Mouse (Mus musculus) midbrain, embryonic 12.5 days (tissue): ENCODE data around the gene Fv1. TPM values are rescaled to one million over a fixed set of nuclear protein-coding genes. Genes with fewer than 3 reads are reported as not detected.
A peak's percentile ranks its signal among the peaks of the same experiment; 100 is the strongest.

ENCODE experiments used
- ATAC-seq: fragments of 200-750 bp; cut with Nextera tagmentation; 2 replicates; pipeline ENCODE4 v1.8.0; 2017; ENCODE audit warnings: low read depth, moderate TSS enrichment, moderate library complexity; ENCODE audit not compliant: low FRiP score
- H3K27ac ChIP-seq: fragments of 300-500 bp; sonication (generic); replicated peaks from 2 replicates; pipeline ENCODE4 v1.5.1; 2016; ENCODE audit warnings: mild to moderate bottlenecking
- H3K27me3 ChIP-seq: fragments of 300-500 bp; sonication (generic); 2 replicates; pipeline ENCODE4 v1.6.1; 2016; ENCODE audit warnings: mild to moderate bottlenecking
- H3K36me3 ChIP-seq: fragments of 300-500 bp; sonication (generic); 2 replicates; pipeline ENCODE4 v1.6.1; 2016
- H3K4me1 ChIP-seq: fragments of 300-500 bp; sonication (generic); 2 replicates; pipeline ENCODE4 v1.6.1; 2016
- H3K4me2 ChIP-seq: fragments of 300-500 bp; sonication (generic); replicated peaks from 2 replicates; pipeline ENCODE4 v1.6.1; 2016; ENCODE audit warnings: mild to moderate bottlenecking, moderate library complexity
- H3K4me3 ChIP-seq: fragments of 300-500 bp; sonication (generic); 2 replicates; pipeline ENCODE4 v1.5.1; 2016; ENCODE audit warnings: mild to moderate bottlenecking
- H3K9ac ChIP-seq: fragments of 300-500 bp; sonication (generic); replicated peaks from 2 replicates; pipeline ENCODE4 v1.6.1; 2016; ENCODE audit warnings: mild to moderate bottlenecking, moderate library complexity
- H3K9me3 ChIP-seq: fragments of 300-500 bp; sonication (generic); 2 replicates; pipeline ENCODE4 v1.6.1; 2016; ENCODE audit warnings: mild to moderate bottlenecking
- WGBS: fragments of 180-500 bp; shearing (Covaris S2); methylation state at CpG from one replicate; pipeline ENCODE4 v1.1.7; 2016; 5-methylcytosine and 5-hydroxymethylcytosine counted together
- polyA plus RNA-seq: library from polyadenylated mRNA; unstranded; fragments of >200 nt; fragmentation: Nextera tagmentation; extraction: Ambion mirVana; gene quantifications from 2 replicates; pipeline ENCODE4 v1.2.1, GENCODE M21; 2016

Fv1 gene
- polyA plus RNA-seq, 1 experiment from 2014 or later = 16.9 TPM

- H3K9me3 ChIP-seq = no peaks in the 10 kb centered on the region
- 93% methylated on average over 4 of the region's 4 CpGs for WGBS
- H3K27ac ChIP-seq = no peak overlapping the region
- peaks cover 93% of the 10 kb centered on the region for H3K36me3 ChIP-seq
- H3K27me3 ChIP-seq = no peaks in the 10 kb centered on the region
- no peaks in the 10 kb centered on the region for H3K4me1 ChIP-seq
- no peak overlapping the region for H3K9ac ChIP-seq
- H3K4me3 ChIP-seq = no peak overlapping the region
- no peak for ATAC-seq
- no peak overlapping the region for H3K4me2 ChIP-seq
Measured at GRCm38 (mm10) chr4:147888237-147888636, 19.5 kb downstream of the Fv1 start.

GRCm38 (mm10) chr4:147890341-147890740 is 21.6 kb downstream of the Fv1 start:
- no peaks in the 10 kb centered on the region for H3K9me3 ChIP-seq
- no peak overlapping the region for H3K4me2 ChIP-seq
- H3K27me3 ChIP-seq = no peaks in the 10 kb centered on the region
- ATAC-seq = no peak
- H3K4me1 ChIP-seq = no peaks in the 10 kb centered on the region
- H3K36me3 ChIP-seq = peaks cover 95% of the 10 kb centered on the region
- H3K4me3 ChIP-seq = no peak overlapping the region
- H3K9ac ChIP-seq = no peak overlapping the region
- no peak overlapping the region for H3K27ac ChIP-seq
- 92% methylated on average over 6 of the region's 6 CpGs for WGBS

GRCm38 (mm10) chr4:147895815-147896330 is 27.1 kb downstream of the Fv1 start:
- H3K27me3 ChIP-seq = no peaks in the 10 kb centered on the region
- H3K9me3 ChIP-seq = no peaks in the 10 kb centered on the region
- 93% methylated on average over 4 of the region's 4 CpGs for WGBS
- no peaks in the 10 kb centered on the region for H3K4me1 ChIP-seq
- H3K9ac ChIP-seq = no peak overlapping the region
- peaks cover 98% of the 10 kb centered on the region for H3K36me3 ChIP-seq
- H3K27ac ChIP-seq = no peak overlapping the region
- no peak overlapping the region for H3K4me2 ChIP-seq
- H3K4me3 ChIP-seq = no peak overlapping the region
- no peak for ATAC-seq

- Histone ChIP-seq H3K4me3 (no peak overlapping the region), H3K4me2 (no peak overlapping the region), H3K9ac (no peak overlapping the region), H3K36me3 (peaks cover 97% of the 10 kb centered on the region), H3K27ac (no peak overlapping the region), H3K27me3 (no peaks in the 10 kb centered on the region), H3K9me3 (no peaks in the 10 kb centered on the region), H3K4me1 (no peaks in the 10 kb centered on the region)
- no peak for ATAC-seq
- WGBS = 72% methylated on average over 1 of the region's 1 CpGs
Measured at GRCm38 (mm10) chr4:147896411-147896810, 27.6 kb downstream of the Fv1 start.

- H3K4me2 ChIP-seq = no peak overlapping the region
- H3K9me3 ChIP-seq = no peaks in the 10 kb centered on the region
- peaks cover 96% of the 10 kb centered on the region for H3K36me3 ChIP-seq
- H3K4me3 ChIP-seq = no peak overlapping the region
- H3K27ac ChIP-seq = no peak overlapping the region
- no peaks in the 10 kb centered on the region for H3K4me1 ChIP-seq
- WGBS = 87% methylated on average over 3 of the region's 3 CpGs
- no peak for ATAC-seq
- no peak overlapping the region for H3K9ac ChIP-seq
- H3K27me3 ChIP-seq = no peaks in the 10 kb centered on the region
Measured at GRCm38 (mm10) chr4:147897348-147897747, 28.6 kb downstream of the Fv1 start.

- H3K36me3 ChIP-seq = peaks cover 69% of the 10 kb centered on the region
- no peaks in the 10 kb centered on the region for H3K9me3 ChIP-seq
- H3K4me1 ChIP-seq = peaks cover 14% of the 10 kb centered on the region
- H3K4me3 ChIP-seq = no peak overlapping the region
- H3K27me3 ChIP-seq = no peaks in the 10 kb centered on the region
- WGBS = 88% methylated on average over 7 of the region's 7 CpGs
- no peak overlapping the region for H3K4me2 ChIP-seq
- no peak overlapping the region for H3K9ac ChIP-seq
- no peak overlapping the region for H3K27ac ChIP-seq
- no peak for ATAC-seq
Measured at GRCm38 (mm10) chr4:147900452-147900851, 31.7 kb downstream of the Fv1 start.

GRCm38 (mm10) chr4:147902906-147903500 is 34.2 kb downstream of the Fv1 start:
- Histone ChIP-seq H3K4me1 (peaks cover 14% of the 10 kb centered on the region), H3K27me3 (0 out of 2 replicates have a peak, but pooled peaks cover 6% of the 10 kb centered on the region), H3K9me3 (no peaks in the 10 kb centered on the region), H3K36me3 (peaks cover 43% of the 10 kb centered on the region), H3K4me3 (no peak overlapping the region), H3K9ac (no peak overlapping the region), H3K27ac (no peak overlapping the region), H3K4me2 (no peak overlapping the region)
- no peak for ATAC-seq
- 93% methylated on average over 12 of the region's 12 CpGs for WGBS

- Histone ChIP-seq H3K4me1 (peaks cover 14% of the 10 kb centered on the region), H3K36me3 (peaks cover 38% of the 10 kb centered on the region), H3K27ac (no peak overlapping the region), H3K4me3 (peak overlapping the region; percentile 93), H3K9ac (peak overlapping the region; percentile 78), H3K4me2 (peak overlapping the region; percentile 61), H3K9me3 (no peaks in the 10 kb centered on the region), H3K27me3 (0 out of 2 replicates have a peak, but pooled peaks cover 6% of the 10 kb centered on the region)
- 79% methylated on average over 3 of the region's 3 CpGs for WGBS
- no peak for ATAC-seq
Measured at GRCm38 (mm10) chr4:147903601-147904000, 34.8 kb downstream of the Fv1 start.

GRCm38 (mm10) chr4:147904313-147905089 is 35.7 kb downstream of the Fv1 start, which contains the start of gene Mfn2:
TSS of gene Mfn2 (minus strand) at chr4:147904704.
- Histone ChIP-seq H3K27ac (peak within 1 kb of the TSS; percentile 75), H3K4me2 (peak within 1 kb of the TSS; percentile 61), H3K27me3 (0 out of 2 replicates have a peak, but pooled peaks cover 6% of the 10 kb centered on the region), H3K4me1 (peaks cover 14% of the 10 kb centered on the region), H3K36me3 (peaks cover 29% of the 10 kb centered on the region), H3K9me3 (no peaks in the 10 kb centered on the region), H3K9ac (peak within 1 kb of the TSS; percentile 78), H3K4me3 (peak within 1 kb of the TSS; percentile 93)
- under 1% methylated on average over 59 of the region's 59 CpGs for WGBS
- peak; percentile 93 for ATAC-seq

GRCm38 (mm10) chr4:147905090-147905659 is 36.4 kb downstream of the Fv1 start:
- peak; percentile 28; the same call in 1 of the 2 replicates for ATAC-seq
- H3K9me3 ChIP-seq = no peaks in the 10 kb centered on the region
- WGBS = 2% methylated on average over 8 of the region's 8 CpGs

GRCm38 (mm10) chr4:147906230-147906629 is 37.5 kb downstream of the Fv1 start:
- ATAC-seq = no peak
- no peaks in the 10 kb centered on the region for H3K9me3 ChIP-seq
- no peak overlapping the region for H3K4me2 ChIP-seq
- no peak overlapping the region for H3K4me3 ChIP-seq
- H3K27me3 ChIP-seq = 0 out of 2 replicates have a peak, but pooled peaks cover 6% of the 10 kb centered on the region
- H3K4me1 ChIP-seq = peaks cover 14% of the 10 kb centered on the region
- H3K9ac ChIP-seq = no peak overlapping the region
- 78% methylated on average over 5 of the region's 5 CpGs for WGBS
- no peak overlapping the region for H3K27ac ChIP-seq
- H3K36me3 ChIP-seq = 0 out of 2 replicates have a peak, but pooled peaks cover 12% of the 10 kb centered on the region

More at GRCm38 (mm10) chr4:147905090-147905659, 36.4 kb downstream of the Fv1 start:
- Histone ChIP-seq H3K4me3 (peak overlapping the region; percentile 93), H3K36me3 (peaks cover 22% of the 10 kb centered on the region), H3K4me2 (peak overlapping the region; percentile 58), H3K27me3 (0 out of 2 replicates have a peak, but pooled peaks cover 6% of the 10 kb centered on the region), H3K4me1 (peaks cover 14% of the 10 kb centered on the region), H3K9ac (peak overlapping the region; percentile 78), H3K27ac (no peak overlapping the region; the same call in 1 of the 2 replicates)
